In the genomic region with DNA sequence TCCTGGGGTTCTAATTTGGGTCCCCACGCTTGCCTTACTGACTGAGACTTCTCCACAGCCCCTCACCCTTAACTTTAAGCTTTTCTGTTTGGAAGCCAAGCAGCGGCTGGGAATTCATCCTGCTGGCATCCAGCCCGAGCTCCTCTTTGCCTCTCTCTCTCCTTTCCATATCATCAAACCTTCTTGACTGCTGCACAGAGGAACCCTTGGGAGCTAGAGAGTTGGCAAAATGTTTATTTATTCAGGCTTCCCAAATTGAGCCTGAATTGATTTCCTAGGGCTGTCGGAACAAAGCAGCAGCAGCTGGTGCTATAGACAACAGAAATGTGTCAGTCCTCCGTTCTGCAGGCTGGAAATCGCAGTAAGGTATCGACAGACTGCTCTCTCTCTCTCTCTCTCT, we compare ENCODE assay signal across 14 mouse cellular contexts. TPM values are rescaled to one million over a fixed set of nuclear protein-coding genes. Genes with fewer than 3 reads are reported as not detected.
DNase-seq lines count a peak whose midpoint lies in the region; ATAC-seq and TF ChIP-seq lines count a peak whose summit lies in the region.
"Had no signal": no experiment of that assay in that cellular context is flagged by ENCODE, and none has a peak within 500 bp of the region (broad histone marks: within the 10 kb centered on the region; RNA-seq: fewer than 3 reads in every experiment).

No protein-coding gene starts in this region.

- peak; percentile 39; the same call in 1 of the 2 replicates for ATAC-seq in hindbrain, embryonic 14.5 days (ENCODE audit: low FRiP score)

- intact Hi-C loops in left cerebral cortex, postnatal 4 days (cut with DNase I): no loop called here

- peak overlapping the region; percentile 75 for H3K27ac ChIP-seq in hindbrain, embryonic 14.5 days
- H3K27ac ChIP-seq: limb, embryonic 15.5 days had no signal

- DNase-seq in left cerebral cortex, postnatal 4 days: peak; percentile 77
- DNase-seq in left cerebral cortex, adult 11 months (ENCODE audit: low spot score): no peak
- peak; percentile 37 for DNase-seq in NIH3T3 (ENCODE audit: low read depth)
- peak; percentile 92 for DNase-seq in brain, embryonic 14.5 days (ENCODE audit: low read depth)
- peak; percentile 72 for DNase-seq in hindbrain, embryonic 14.5 days (ENCODE audit: low spot score)
- DNase-seq in thymus, postnatal 10 days (ENCODE audit: low spot score in 2 of 2): no peak
- DNase-seq in lung, adult 18-20 months: no peak
- no peak for DNase-seq in spleen, adult 12 weeks (ENCODE audit: low spot score)
- DNase-seq: cerebellum, postnatal 14 days; gastrocnemius, postnatal 25 days; heart, postnatal 14 days; kidney, adult 2 months had no signal

- H3K4me1 ChIP-seq in hindbrain, embryonic 14.5 days (replicated peaks; ENCODE audit: control insufficient read depth, insufficient read depth, low read length): peaks cover 21% of the 10 kb centered on the region; the same call in 1 of the 2 replicates

- H3K36me3 ChIP-seq in hindbrain, embryonic 14.5 days (replicated peaks; ENCODE audit: control insufficient read depth, insufficient read depth): no peaks in the 10 kb centered on the region
- H3K36me3 ChIP-seq: limb, embryonic 15.5 days had no signal

- no peak for TF ChIP-seq POLR2A in brain, embryonic 14.5 days (IDR thresholded peaks at IDR 0.05; ENCODE audit: borderline replicate concordance, extremely low read depth, insufficient read depth, insufficient read length, poor library complexity, severe bottlenecking)

- H3K4me2 ChIP-seq in hindbrain, embryonic 14.5 days (replicated peaks): peak overlapping the region; percentile 0; the same call in 1 of the 2 replicates
- H3K4me2 ChIP-seq: limb, embryonic 15.5 days had no signal

- no peaks in the 10 kb centered on the region for H3K9me3 ChIP-seq in hindbrain, embryonic 14.5 days (ENCODE audit: control insufficient read depth, low read length)
- H3K9me3 ChIP-seq: limb, embryonic 15.5 days; megakaryocyte, embryonic 14.5 days had no signal

- H3K4me3 ChIP-seq in hindbrain, embryonic 14.5 days (replicated peaks; ENCODE audit: low read length): no peak overlapping the region
- H3K4me3 ChIP-seq: limb, embryonic 15.5 days; megakaryocyte, embryonic 14.5 days had no signal

- H3K27me3 ChIP-seq in hindbrain, embryonic 14.5 days (ENCODE audit: control insufficient read depth, insufficient read depth, low read length): 0 out of 2 replicates have a peak, but pooled peaks cover 4% of the 10 kb centered on the region

- H3K9ac ChIP-seq in hindbrain, embryonic 14.5 days: no peak overlapping the region
- H3K9ac ChIP-seq: limb, embryonic 15.5 days had no signal

- 10% methylated on average over 7 of the region's 7 CpGs for WGBS in hindbrain, embryonic 14.5 days

- no peak for TF ChIP-seq CTCF in brain, embryonic 14.5 days (IDR thresholded peaks at IDR 0.05; ENCODE audit: borderline replicate concordance, extremely low read depth, insufficient read depth, insufficient read length)

RNA-seq across cellular contexts. Expression of a gene that starts 4.5 kb away (rescaled TPM):
- 10 to 100 TPM; 17.8 to 20.0 TPM for total RNA-seq in left cerebral cortex, postnatal 4 days (2021)
- polyA plus RNA-seq in brain, embryonic 14.5 days (2012; rRNA removed): 14.3 and 15.8 TPM in 2 replicates
- 14.6 and 20.1 TPM in 2 replicates for polyA plus RNA-seq in hindbrain, embryonic 14.5 days (2014; fragmentation: Nextera tagmentation; extraction: Ambion mirVana)

RNA-seq across cellular contexts. Expression of a gene that starts 25.0 kb away (rescaled TPM):
- 10 to 100 TPM; 33.5 to 33.8 TPM for total RNA-seq in left cerebral cortex, postnatal 4 days (2021)
- polyA plus RNA-seq in brain, embryonic 14.5 days (2012; rRNA removed): 54.3 and 68.4 TPM in 2 replicates
- polyA plus RNA-seq in hindbrain, embryonic 14.5 days (2014; fragmentation: Nextera tagmentation; extraction: Ambion mirVana): 60.4 and 64.4 TPM in 2 replicates

Comparison
In these comparisons a context has a peak if more than half of its experiments do, and no peak if none do; other contexts are left out.
1. DNase-seq: peak in left cerebral cortex, postnatal 4 days (single experiment), NIH3T3 (single experiment), brain, embryonic 14.5 days (single experiment) and hindbrain, embryonic 14.5 days (single experiment); none in left cerebral cortex, adult 11 months (single experiment), thymus, postnatal 10 days (0 of 2), lung, adult 18-20 months (0 of 2) and spleen, adult 12 weeks (single experiment).